22 mouse cellular contexts compared by ENCODE assay signal in the genomic region with DNA sequence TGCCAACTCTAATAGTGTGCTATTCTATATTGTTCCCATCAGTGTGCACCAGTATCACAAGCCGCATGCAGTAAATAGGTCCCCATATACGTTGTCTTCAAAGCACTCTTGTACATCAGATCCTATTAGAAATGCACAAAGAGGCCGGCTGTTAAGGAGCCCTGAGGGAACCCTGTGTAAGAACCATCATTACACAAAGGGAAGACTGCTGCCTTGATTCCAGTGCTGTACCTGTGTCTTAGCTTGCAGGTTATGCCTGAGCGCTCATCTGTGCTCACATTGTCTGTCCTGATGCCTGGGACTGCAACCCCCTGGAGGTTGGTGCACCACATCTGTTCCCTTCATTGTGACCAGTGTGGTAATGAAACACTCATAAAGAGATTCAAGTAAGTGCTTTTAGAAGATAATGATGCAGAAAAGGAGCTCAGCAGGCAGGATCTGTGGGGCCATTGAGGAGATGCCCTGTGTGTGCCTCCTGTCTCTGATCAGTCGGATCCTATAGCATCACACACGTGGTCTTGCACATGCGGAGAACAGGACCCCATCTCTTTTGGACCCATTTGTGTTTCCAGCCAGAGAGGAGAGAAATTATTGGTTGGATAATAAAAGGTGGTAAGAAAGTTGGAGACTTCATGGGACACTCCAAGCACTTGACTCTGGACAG.
DNase-seq lines count a peak whose midpoint lies in the region; ATAC-seq lines count a peak whose summit lies in the region.
"Had no signal": no experiment of that assay in that cellular context is flagged by ENCODE, and none has a peak within 500 bp of the region (broad histone marks: within the 10 kb centered on the region; RNA-seq: fewer than 3 reads in every experiment).

No protein-coding gene starts in this region.

- 0 out of 2 replicates have a peak, but pooled peaks cover 3% of the 10 kb centered on the region for H3K4me1 ChIP-seq in forebrain, embryonic 12.5 days
- peaks cover 6% of the 10 kb centered on the region for H3K4me1 ChIP-seq in forebrain, embryonic 10.5 days
- no peaks in the 10 kb centered on the region for H3K4me1 ChIP-seq in embryonic facial prominence, embryonic 14.5 days (ENCODE audit: control insufficient read depth, insufficient read depth, low read length)
- no peaks in the 10 kb centered on the region for H3K4me1 ChIP-seq in hindbrain, embryonic 15.5 days (replicated peaks)
- H3K4me1 ChIP-seq in neural tube, embryonic 13.5 days (replicated peaks): peaks cover 6% of the 10 kb centered on the region; the same call in 1 of the 2 replicates
- H3K4me1 ChIP-seq in limb, embryonic 10.5 days: no peaks in the 10 kb centered on the region
- H3K4me1 ChIP-seq: heart, embryonic 10.5 days; kidney, embryonic 15.5 days; limb, embryonic 15.5 days; megakaryocyte, embryonic 14.5 days had no signal

- ATAC-seq in forebrain, embryonic 12.5 days (ENCODE audit: low FRiP score): peak; percentile 44
- ATAC-seq in embryonic facial prominence, embryonic 14.5 days (ENCODE audit: low read depth): peak; percentile 62
- ATAC-seq in hindbrain, embryonic 15.5 days (ENCODE audit: low FRiP score, low read depth): peak; percentile 63; the same call in 1 of the 2 replicates
- peak; percentile 88 for ATAC-seq in neural tube, embryonic 13.5 days (ENCODE audit: low read depth)
- ATAC-seq: inflammation-experienced regulatory T-cells, adult 6 months had no signal

- no peaks in the 10 kb centered on the region for H3K27me3 ChIP-seq in forebrain, embryonic 12.5 days
- no peaks in the 10 kb centered on the region for H3K27me3 ChIP-seq in forebrain, embryonic 10.5 days (ENCODE audit: poor library complexity, severe bottlenecking)
- H3K27me3 ChIP-seq in embryonic facial prominence, embryonic 14.5 days (replicated peaks; ENCODE audit: control insufficient read depth, insufficient read depth, low read length): no peaks in the 10 kb centered on the region
- H3K27me3 ChIP-seq in hindbrain, embryonic 15.5 days: no peaks in the 10 kb centered on the region
- H3K27me3 ChIP-seq in neural tube, embryonic 13.5 days: no peaks in the 10 kb centered on the region
- no peaks in the 10 kb centered on the region for H3K27me3 ChIP-seq in limb, embryonic 10.5 days (ENCODE audit: low read depth, poor library complexity, severe bottlenecking)
- H3K27me3 ChIP-seq: kidney, embryonic 15.5 days; limb, embryonic 15.5 days; megakaryocyte, embryonic 14.5 days had no signal

- DNase-seq in forebrain, embryonic 10.5 days (ENCODE audit: extremely low spot score, low spot score): no peak
- DNase-seq in embryonic facial prominence, embryonic 14.5 days (ENCODE audit: low spot score): peak; percentile 14
- DNase-seq in natural killer cell, adult 2 months (ENCODE audit: low spot score in 2 of 2): no peak
- no peak for DNase-seq in limb, embryonic 10.5 days (ENCODE audit: low spot score)
- DNase-seq in right cerebral cortex, postnatal 14 days: no peak
- DNase-seq: adrenal gland, adult 8-10 months; B cell, adult 2 months; cerebellum, adult 11-12 months; cerebellum, postnatal 25 days; gastrocnemius, postnatal 25 days; heart, postnatal 10 days; lung, postnatal 14 days; right cerebral cortex, adult 18-20 months; thymus, adult 2 months had no signal

- no peak overlapping the region for H3K4me2 ChIP-seq in forebrain, embryonic 12.5 days
- no peak overlapping the region for H3K4me2 ChIP-seq in embryonic facial prominence, embryonic 14.5 days (ENCODE audit: low read depth, low read length)
- no peak overlapping the region for H3K4me2 ChIP-seq in hindbrain, embryonic 15.5 days
- H3K4me2 ChIP-seq in neural tube, embryonic 13.5 days: no peak overlapping the region
- H3K4me2 ChIP-seq: kidney, embryonic 15.5 days; limb, embryonic 15.5 days had no signal

- no peak overlapping the region for H3K9ac ChIP-seq in forebrain, embryonic 12.5 days
- no peak overlapping the region for H3K9ac ChIP-seq in embryonic facial prominence, embryonic 14.5 days (ENCODE audit: low read depth, low read length)
- H3K9ac ChIP-seq in hindbrain, embryonic 15.5 days: no peak overlapping the region
- H3K9ac ChIP-seq in neural tube, embryonic 13.5 days: no peak overlapping the region
- H3K9ac ChIP-seq: kidney, embryonic 15.5 days; limb, embryonic 15.5 days had no signal

- no peaks in the 10 kb centered on the region for H3K9me3 ChIP-seq in forebrain, embryonic 12.5 days
- no peaks in the 10 kb centered on the region for H3K9me3 ChIP-seq in forebrain, embryonic 10.5 days
- no peaks in the 10 kb centered on the region for H3K9me3 ChIP-seq in embryonic facial prominence, embryonic 14.5 days (ENCODE audit: control insufficient read depth, low read length)
- no peaks in the 10 kb centered on the region for H3K9me3 ChIP-seq in hindbrain, embryonic 15.5 days
- no peaks in the 10 kb centered on the region for H3K9me3 ChIP-seq in neural tube, embryonic 13.5 days
- no peaks in the 10 kb centered on the region for H3K9me3 ChIP-seq in limb, embryonic 10.5 days (replicated peaks)
- H3K9me3 ChIP-seq: heart, embryonic 10.5 days; kidney, embryonic 15.5 days; limb, embryonic 15.5 days; megakaryocyte, embryonic 14.5 days had no signal

- H3K27ac ChIP-seq in forebrain, embryonic 12.5 days: peak overlapping the region; percentile 42; the same call in 1 of the 2 replicates
- H3K27ac ChIP-seq in forebrain, embryonic 10.5 days: no peak overlapping the region
- no peak overlapping the region for H3K27ac ChIP-seq in embryonic facial prominence, embryonic 14.5 days (replicated peaks; ENCODE audit: low read depth, low read length)
- H3K27ac ChIP-seq in hindbrain, embryonic 15.5 days (replicated peaks): no peak overlapping the region
- 0 out of 2 replicates have a peak overlapping the region, but pooled peaks have one; percentile 19 for H3K27ac ChIP-seq in neural tube, embryonic 13.5 days (replicated peaks)
- H3K27ac ChIP-seq in limb, embryonic 10.5 days: no peak overlapping the region
- H3K27ac ChIP-seq: heart, embryonic 10.5 days; kidney, embryonic 15.5 days; limb, embryonic 15.5 days had no signal

- no peak overlapping the region for H3K4me3 ChIP-seq in forebrain, embryonic 12.5 days (replicated peaks)
- H3K4me3 ChIP-seq in forebrain, embryonic 10.5 days: no peak overlapping the region
- H3K4me3 ChIP-seq in embryonic facial prominence, embryonic 14.5 days (ENCODE audit: low read depth, low read length): no peak overlapping the region
- no peak overlapping the region for H3K4me3 ChIP-seq in hindbrain, embryonic 15.5 days
- no peak overlapping the region for H3K4me3 ChIP-seq in neural tube, embryonic 13.5 days
- H3K4me3 ChIP-seq in limb, embryonic 10.5 days: no peak overlapping the region
- H3K4me3 ChIP-seq: heart, embryonic 10.5 days; kidney, embryonic 15.5 days; limb, embryonic 15.5 days; megakaryocyte, embryonic 14.5 days had no signal

- no peaks in the 10 kb centered on the region for H3K36me3 ChIP-seq in forebrain, embryonic 12.5 days (replicated peaks)
- no peaks in the 10 kb centered on the region for H3K36me3 ChIP-seq in forebrain, embryonic 10.5 days (replicated peaks)
- H3K36me3 ChIP-seq in embryonic facial prominence, embryonic 14.5 days (ENCODE audit: control insufficient read depth, insufficient read depth, low read length): no peaks in the 10 kb centered on the region
- H3K36me3 ChIP-seq in hindbrain, embryonic 15.5 days: no peaks in the 10 kb centered on the region
- no peaks in the 10 kb centered on the region for H3K36me3 ChIP-seq in neural tube, embryonic 13.5 days
- H3K36me3 ChIP-seq in limb, embryonic 10.5 days: no peaks in the 10 kb centered on the region
- H3K36me3 ChIP-seq: heart, embryonic 10.5 days; kidney, embryonic 15.5 days; limb, embryonic 15.5 days had no signal

- WGBS in forebrain, embryonic 12.5 days: 24% methylated on average over 7 of the region's 7 CpGs
- 38% methylated on average over 7 of the region's 7 CpGs for WGBS in forebrain, embryonic 10.5 days
- WGBS in embryonic facial prominence, embryonic 14.5 days: 66% methylated on average over 7 of the region's 7 CpGs
- WGBS in hindbrain, embryonic 15.5 days: 32% methylated on average over 7 of the region's 7 CpGs
- WGBS in neural tube, embryonic 13.5 days: 35% methylated on average over 7 of the region's 7 CpGs
- 86% methylated on average over 7 of the region's 7 CpGs for WGBS in limb, embryonic 10.5 days

Comparison
In these comparisons a context has a peak if more than half of its experiments do, and no peak if none do; other contexts are left out.
1. H3K27ac ChIP-seq: peak in forebrain, embryonic 12.5 days (single experiment) and neural tube, embryonic 13.5 days (single experiment); none in forebrain, embryonic 10.5 days (single experiment), embryonic facial prominence, embryonic 14.5 days (single experiment), hindbrain, embryonic 15.5 days (single experiment) and limb, embryonic 10.5 days (single experiment).
2. Peak in every context shown above with its lines, with median percentiles within 50 percentile points of each other: ATAC-seq.